Mouse (Mus musculus): Measurements from ENCODE around the gene Ifit1. TPM values are rescaled to one million over a fixed set of nuclear protein-coding genes. Genes with fewer than 3 reads are reported as not detected.
"Not testable (repeated sequence)": the region's sequence is repeated elsewhere in the genome, so short reads cannot be mapped to it uniquely, and the experiment has no call there.

Gene Ifit1
- polyA plus RNA-seq, 1 experiment from 2014 or later: 9.1 TPM

DNA sequence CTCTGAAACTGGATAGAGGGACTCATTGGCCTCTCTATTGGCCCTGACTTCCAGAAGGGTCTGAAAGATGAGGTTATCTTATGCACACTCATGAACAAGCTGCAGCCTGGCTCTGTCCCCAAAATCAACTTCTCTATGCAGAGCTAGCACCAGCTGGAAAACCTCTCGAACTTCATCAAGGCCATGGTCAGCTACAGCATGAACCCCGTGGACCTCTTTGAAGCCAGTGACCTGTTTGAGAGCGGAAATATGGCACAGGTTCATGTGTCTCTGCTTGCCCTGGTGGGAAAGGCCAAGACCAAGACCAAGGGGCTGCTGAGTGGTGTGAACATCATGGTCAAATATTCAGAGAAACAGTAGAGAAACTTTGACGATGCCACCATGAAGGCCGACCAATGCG, 16.9 kb upstream of the Ifit1 start:
- Histone ChIP-seq H3K27ac (no peak overlapping the region), H3K27me3 (replicated peaks) (no peaks in the 10 kb centered on the region), H3K4me3 (replicated peaks) (no peak overlapping the region), H3K4me1 (replicated peaks) (no peaks in the 10 kb centered on the region), H3K9me3 (no peaks in the 10 kb centered on the region), H3K4me2 (replicated peaks) (no peak overlapping the region), H3K9ac (no peak overlapping the region), H3K36me3 (no peaks in the 10 kb centered on the region)
- ATAC-seq: no peak
- whole genome bisulfite sequencing: 95% methylated on average over 6 of the region's 6 CpGs

DNA sequence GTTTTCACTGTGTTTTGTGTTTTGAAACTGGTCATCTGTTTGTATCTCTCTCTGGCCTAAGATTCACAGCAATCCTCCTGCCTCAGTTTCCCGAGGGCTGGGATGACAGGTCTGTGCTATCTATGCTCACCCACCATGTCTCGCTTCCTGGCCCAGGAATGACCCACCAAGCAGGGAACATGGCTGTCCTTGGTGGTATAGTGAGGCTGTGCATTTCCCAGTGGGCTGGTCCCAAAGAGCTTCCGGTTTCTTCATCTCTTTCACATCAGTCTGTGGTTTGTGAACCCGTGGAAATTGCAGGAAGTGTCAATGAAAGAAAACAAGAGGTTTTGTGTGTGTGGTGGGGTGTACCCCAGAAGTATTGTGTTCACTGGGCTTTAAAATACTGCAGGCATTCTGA, 16.0 kb upstream of the Ifit1 start:
- Histone ChIP-seq H3K4me2 (replicated peaks) (no peak overlapping the region), H3K27ac (no peak overlapping the region), H3K27me3 (replicated peaks) (no peaks in the 10 kb centered on the region), H3K4me3 (replicated peaks) (no peak overlapping the region), H3K9me3 (no peaks in the 10 kb centered on the region), H3K9ac (no peak overlapping the region), H3K36me3 (no peaks in the 10 kb centered on the region), H3K4me1 (replicated peaks) (no peaks in the 10 kb centered on the region)
- WGBS: 82% methylated on average over 4 of the region's 4 CpGs
- ATAC-seq: no peak

DNA sequence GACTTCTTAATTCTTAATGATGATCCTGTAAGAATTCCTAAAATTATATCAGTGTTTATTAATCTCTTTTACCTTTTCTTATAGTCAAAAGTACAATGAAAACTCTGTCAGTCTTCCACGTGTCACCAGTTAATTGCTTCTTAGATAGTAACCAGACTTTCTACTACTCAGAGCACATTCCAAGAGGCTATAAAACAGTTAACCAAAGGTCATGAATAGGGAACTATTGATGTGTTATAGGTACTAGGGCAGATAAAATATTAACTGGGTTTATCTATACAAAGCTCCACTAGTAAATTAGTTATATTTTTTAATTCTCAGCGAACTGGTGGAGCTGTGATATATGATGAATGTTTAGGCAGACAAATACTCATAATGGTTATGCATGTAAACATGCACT, 13.2 kb upstream of the Ifit1 start:
- no peak overlapping the region for H3K9ac ChIP-seq
- no peaks in the 10 kb centered on the region for H3K27me3 ChIP-seq (replicated peaks)
- peak; percentile 79 for ATAC-seq
- no peak overlapping the region for H3K27ac ChIP-seq
- H3K4me2 ChIP-seq (replicated peaks): no peak overlapping the region
- 26% methylated on average over 2 of the region's 2 CpGs for WGBS
- no peaks in the 10 kb centered on the region for H3K9me3 ChIP-seq
- no peak overlapping the region for H3K4me3 ChIP-seq (replicated peaks)
- H3K36me3 ChIP-seq: no peaks in the 10 kb centered on the region
- H3K4me1 ChIP-seq (replicated peaks): no peaks in the 10 kb centered on the region

DNA sequence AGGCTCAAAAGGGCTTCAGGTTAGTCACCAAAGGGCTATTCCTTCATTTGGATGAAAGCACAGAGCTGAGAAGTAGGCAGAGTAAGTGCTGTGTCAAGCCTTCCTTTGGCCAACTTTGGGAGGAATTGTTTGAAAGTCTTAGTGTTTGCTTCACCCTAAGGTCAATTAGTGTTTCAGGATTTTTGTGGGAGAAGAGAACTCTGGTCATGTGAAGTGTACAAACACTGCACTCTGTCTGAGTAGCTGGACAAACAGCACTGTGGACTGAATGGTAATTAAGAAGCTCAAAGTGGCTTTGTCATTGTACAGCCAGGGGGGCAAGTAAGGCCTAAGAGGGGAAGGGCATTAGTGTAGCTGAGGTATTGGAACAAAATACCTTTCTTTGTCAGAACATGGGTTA, 9.2 kb upstream of the Ifit1 start:
- no peak overlapping the region for H3K9ac ChIP-seq
- H3K9me3 ChIP-seq: no peaks in the 10 kb centered on the region
- H3K4me1 ChIP-seq (replicated peaks): no peaks in the 10 kb centered on the region
- H3K27me3 ChIP-seq (replicated peaks): no peaks in the 10 kb centered on the region
- H3K27ac ChIP-seq: no peak overlapping the region
- H3K4me3 ChIP-seq (replicated peaks): no peak overlapping the region
- H3K4me2 ChIP-seq (replicated peaks): no peak overlapping the region
- no peak for ATAC-seq
- H3K36me3 ChIP-seq: no peaks in the 10 kb centered on the region

DNA sequence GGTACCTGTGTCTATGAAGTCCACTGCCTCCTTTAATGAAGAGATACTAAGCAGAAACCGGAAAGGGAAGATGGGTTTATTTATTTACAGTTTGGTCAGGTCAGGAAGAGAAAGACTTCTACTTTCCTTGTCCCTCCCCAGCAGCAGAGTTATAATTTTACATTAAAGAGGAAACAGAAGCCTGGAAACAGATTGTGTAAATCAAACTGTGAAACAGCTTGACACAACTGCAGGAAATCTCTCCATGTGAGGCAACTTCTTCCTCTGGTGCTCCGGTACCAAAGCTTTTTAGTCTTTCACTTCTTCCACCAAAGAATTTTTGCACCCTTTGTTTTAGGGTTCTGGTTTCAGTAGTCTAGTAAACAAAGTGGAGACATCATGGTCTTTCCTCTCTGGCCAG, 7.2 kb upstream of the Ifit1 start:
- Histone ChIP-seq H3K27ac (no peak overlapping the region), H3K9ac (no peak overlapping the region), H3K4me2 (replicated peaks) (no peak overlapping the region), H3K36me3 (no peaks in the 10 kb centered on the region), H3K27me3 (replicated peaks) (no peaks in the 10 kb centered on the region), H3K9me3 (no peaks in the 10 kb centered on the region), H3K4me3 (replicated peaks) (no peak overlapping the region), H3K4me1 (replicated peaks) (no peaks in the 10 kb centered on the region)
- 57% methylated on average over 2 of the region's 2 CpGs for WGBS
- ATAC-seq: no peak

DNA sequence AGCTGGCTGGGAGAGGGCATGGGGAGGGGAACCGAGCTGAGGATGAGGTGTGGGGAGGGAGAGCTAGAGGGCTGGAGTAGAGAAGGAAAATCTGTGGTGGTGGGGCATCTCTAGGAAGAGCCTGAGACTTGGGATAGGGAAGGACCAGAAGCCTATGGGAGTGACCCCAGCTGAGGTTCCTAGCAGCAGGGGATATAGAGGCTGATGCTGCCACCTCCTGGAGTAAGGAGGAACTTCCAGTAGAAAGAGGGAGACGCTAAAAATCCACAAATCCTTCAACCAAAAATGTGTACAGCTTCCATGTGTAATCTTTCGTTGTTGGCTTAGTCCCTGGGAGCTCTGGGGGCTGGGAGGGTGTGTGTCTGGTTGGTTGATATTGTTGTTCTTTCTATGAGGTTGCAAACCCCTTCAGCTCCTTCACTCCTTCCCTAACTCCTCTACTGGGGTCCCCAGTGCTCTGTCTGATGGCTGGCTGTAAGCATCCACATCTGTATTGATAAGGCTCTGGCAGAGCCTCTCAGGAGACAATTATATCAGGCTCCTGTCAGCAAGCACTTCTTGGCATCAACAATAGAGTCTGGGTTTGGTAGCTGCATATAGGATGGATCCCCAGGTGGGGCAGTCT, 3.6 kb upstream of the Ifit1 start:
- WGBS: 5% methylated on average over 3 of the region's 3 CpGs
- Histone ChIP-seq H3K4me1 (replicated peaks) (no peaks in the 10 kb centered on the region), H3K9me3 (no peaks in the 10 kb centered on the region), H3K27ac (no peak overlapping the region), H3K27me3 (replicated peaks) (no peaks in the 10 kb centered on the region), H3K4me3 (replicated peaks) (no peak overlapping the region), H3K4me2 (replicated peaks) (no peak overlapping the region), H3K9ac (no peak overlapping the region), H3K36me3 (no peaks in the 10 kb centered on the region)
- peak; percentile 57; the same call in 1 of the 2 replicates for ATAC-seq

DNA sequence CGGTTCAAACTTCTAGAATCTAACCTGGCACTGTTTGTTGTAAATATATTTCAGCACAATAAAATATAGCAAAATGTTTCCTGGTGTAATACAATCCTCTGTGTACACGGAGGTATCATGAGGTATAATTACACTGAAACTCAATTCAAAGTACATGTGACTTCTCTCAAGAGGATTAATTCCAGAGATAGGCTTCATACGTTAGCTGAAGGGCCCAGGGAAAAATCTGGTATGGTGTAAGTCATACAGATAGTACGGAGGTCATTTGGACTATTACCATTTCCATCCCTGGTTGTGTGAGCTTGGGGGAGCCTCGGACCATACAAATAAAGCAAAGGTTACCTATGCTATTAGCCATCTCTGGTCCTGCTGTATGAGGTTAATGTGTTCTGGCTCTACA, 1.9 kb downstream of the Ifit1 start:
- no peak overlapping the region for H3K4me2 ChIP-seq (replicated peaks)
- no peaks in the 10 kb centered on the region for H3K4me1 ChIP-seq (replicated peaks)
- H3K9ac ChIP-seq: no peak overlapping the region
- no peaks in the 10 kb centered on the region for H3K36me3 ChIP-seq
- no peaks in the 10 kb centered on the region for H3K9me3 ChIP-seq
- peak; percentile 52 for ATAC-seq
- H3K27ac ChIP-seq: no peak overlapping the region
- 63% methylated on average over 5 of the region's 5 CpGs for WGBS
- no peak overlapping the region for H3K4me3 ChIP-seq (replicated peaks)
- no peaks in the 10 kb centered on the region for H3K27me3 ChIP-seq (replicated peaks)

DNA sequence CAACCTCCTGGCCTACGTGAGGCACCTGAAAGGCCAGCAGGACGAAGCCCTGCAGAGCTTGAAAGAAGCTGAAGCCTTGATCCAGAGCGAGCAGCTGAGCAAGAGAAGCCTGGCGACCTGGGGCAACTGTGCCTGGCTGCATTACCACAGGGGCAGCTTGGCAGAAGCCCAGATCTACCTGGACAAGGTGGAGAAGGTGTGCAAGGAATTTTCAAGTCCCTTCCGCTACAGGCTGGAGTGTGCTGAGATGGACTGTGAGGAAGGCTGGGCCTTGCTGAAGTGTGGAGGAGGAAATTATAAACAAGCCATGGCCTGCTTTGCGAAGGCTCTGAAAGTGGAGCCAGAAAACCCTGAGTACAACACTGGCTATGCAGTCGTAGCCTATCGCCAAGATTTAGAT, 7.0 kb downstream of the Ifit1 start:
- ATAC-seq: not testable (repeated sequence)

DNA sequence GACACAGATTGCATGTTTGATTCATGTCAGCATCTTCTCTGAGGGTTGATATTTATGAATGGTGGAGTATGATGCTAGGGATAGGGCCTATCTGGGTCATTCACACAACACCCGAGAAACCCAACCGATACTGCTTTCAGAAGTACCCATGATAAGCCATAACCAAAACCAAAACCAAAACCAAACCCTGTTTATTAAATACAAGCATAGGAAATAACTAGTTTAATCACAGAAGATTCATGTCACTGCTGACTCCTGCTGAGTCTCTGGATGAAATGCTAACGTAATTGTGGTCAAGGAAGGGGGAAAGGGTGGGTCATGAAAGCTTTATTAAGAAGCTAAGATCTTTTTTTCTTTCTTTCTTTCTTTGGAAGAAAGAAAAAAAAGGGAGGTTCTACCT, 9.6 kb downstream of the Ifit1 start:
- no peaks in the 10 kb centered on the region for H3K36me3 ChIP-seq
- H3K4me2 ChIP-seq (replicated peaks): no peak overlapping the region
- H3K27ac ChIP-seq: no peak overlapping the region
- ATAC-seq: no peak
- no peak overlapping the region for H3K9ac ChIP-seq
- no peaks in the 10 kb centered on the region for H3K9me3 ChIP-seq
- no peaks in the 10 kb centered on the region for H3K27me3 ChIP-seq (replicated peaks)
- 85% methylated on average over 3 of the region's 3 CpGs for WGBS
- H3K4me1 ChIP-seq (replicated peaks): no peaks in the 10 kb centered on the region
- H3K4me3 ChIP-seq (replicated peaks): no peak overlapping the region

More for the DNA sequence above, 7.0 kb downstream of the Ifit1 start:
- not testable (repeated sequence) for H3K4me2 ChIP-seq (replicated peaks); H3K36me3 ChIP-seq; H3K27me3 ChIP-seq (replicated peaks); H3K4me3 ChIP-seq (replicated peaks); H3K9ac ChIP-seq; H3K4me1 ChIP-seq (replicated peaks); H3K27ac ChIP-seq; H3K9me3 ChIP-seq
- 80% methylated on average over 8 of the region's 8 CpGs for WGBS

DNA sequence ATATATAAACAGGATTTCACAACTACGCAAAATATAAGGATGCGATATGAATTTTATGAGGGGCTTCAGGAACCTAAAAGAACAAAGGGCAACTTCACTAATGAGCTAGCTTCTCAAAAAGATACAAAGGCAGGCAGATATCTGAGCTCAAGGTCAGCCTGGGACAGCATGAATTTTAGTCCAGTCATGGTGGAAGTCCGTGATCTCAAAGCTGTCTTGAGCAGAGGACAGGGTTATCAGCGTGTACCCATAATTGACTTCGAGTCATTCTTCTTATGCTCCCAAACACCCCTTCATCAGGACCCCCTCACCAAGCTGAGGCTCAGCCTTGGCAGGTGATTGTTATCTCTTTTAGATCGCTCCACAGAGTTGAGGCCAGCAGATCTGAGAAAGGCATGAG, 10.3 kb downstream of the Ifit1 start:
- H3K4me2 ChIP-seq (replicated peaks): no peak overlapping the region
- 87% methylated on average over 6 of the region's 6 CpGs for WGBS

DNA sequence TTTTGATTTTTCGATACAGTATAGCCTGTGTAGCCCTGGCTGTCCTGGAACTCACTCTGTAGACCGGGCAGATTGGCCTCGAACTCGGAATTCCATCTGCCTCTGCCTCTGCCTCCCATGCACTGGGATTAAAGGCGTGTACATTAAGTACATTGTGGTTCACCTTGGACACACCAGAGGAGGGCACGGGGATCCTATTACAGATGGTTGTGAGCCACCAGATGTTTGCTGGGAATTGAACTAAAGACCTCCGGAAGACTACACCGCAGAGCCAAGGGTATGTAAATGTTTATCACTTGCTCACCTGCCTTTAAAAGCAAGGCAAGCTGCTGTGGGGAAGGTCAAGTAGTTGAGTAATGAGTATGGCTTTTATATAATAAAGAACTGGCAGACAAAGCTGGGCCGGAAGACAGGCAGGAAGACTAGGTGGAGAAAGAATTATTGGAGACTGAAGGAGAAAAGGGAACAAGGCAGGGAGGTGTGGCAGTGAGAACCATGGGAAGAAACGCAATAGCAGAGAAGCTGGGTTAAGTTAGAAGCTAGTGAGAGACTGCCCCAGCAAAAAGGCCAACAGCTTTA, 14.6 kb downstream of the Ifit1 start:
- WGBS: 68% methylated on average over 10 of the region's 10 CpGs
- H3K9ac ChIP-seq: no peak overlapping the region

More for the DNA sequence above, 10.3 kb downstream of the Ifit1 start:
- no peak overlapping the region for H3K9ac ChIP-seq
- no peaks in the 10 kb centered on the region for H3K27me3 ChIP-seq (replicated peaks)
- H3K4me3 ChIP-seq (replicated peaks): no peak overlapping the region
- H3K27ac ChIP-seq: no peak overlapping the region
- H3K9me3 ChIP-seq: no peaks in the 10 kb centered on the region
- no peaks in the 10 kb centered on the region for H3K4me1 ChIP-seq (replicated peaks)
- H3K36me3 ChIP-seq: no peaks in the 10 kb centered on the region
- ATAC-seq: no peak

DNA sequence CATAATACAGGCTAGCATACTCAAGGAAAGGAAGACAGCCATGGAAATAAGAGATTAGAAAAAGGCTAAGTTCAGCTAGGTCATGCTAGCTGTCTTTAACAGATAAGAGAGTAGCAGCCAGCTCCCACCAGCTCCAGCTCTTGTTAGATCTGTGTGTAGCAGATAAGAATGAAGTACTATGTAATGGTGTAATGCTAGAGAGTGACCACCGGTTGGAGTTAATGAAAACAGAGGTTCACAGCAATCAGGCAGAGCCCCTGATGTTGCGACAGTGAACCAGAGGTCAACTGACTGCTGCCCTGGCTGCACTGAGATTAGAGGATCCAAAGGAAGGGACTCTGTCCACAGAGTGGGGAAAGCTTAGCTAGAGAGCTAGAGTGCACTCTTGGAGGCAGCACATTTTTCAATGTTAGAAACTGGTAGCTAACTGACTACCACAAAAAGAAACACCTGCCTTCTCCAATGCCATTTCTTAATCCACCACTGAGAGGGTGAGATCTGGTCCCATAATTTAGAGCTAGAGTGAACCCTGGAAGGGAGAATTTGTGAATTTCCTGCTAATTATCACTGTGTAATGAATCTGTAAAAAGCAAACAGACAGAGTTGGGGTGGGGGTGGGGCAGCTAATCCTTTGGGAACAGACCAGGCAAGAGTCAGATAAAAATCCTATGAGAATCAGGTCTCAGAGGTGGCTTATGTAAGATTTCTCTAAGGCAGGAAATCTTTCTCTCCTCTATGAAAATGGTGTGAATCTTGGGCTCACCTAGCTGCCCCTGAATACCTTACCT, 16.0 kb downstream of the Ifit1 start:
- H3K27ac ChIP-seq: no peak overlapping the region
- H3K4me1 ChIP-seq (replicated peaks): no peaks in the 10 kb centered on the region
- no peak overlapping the region for H3K4me3 ChIP-seq (replicated peaks)
- no peak overlapping the region for H3K9ac ChIP-seq
- H3K36me3 ChIP-seq: no peaks in the 10 kb centered on the region
- peak; percentile 86 for ATAC-seq
- no peak overlapping the region for H3K4me2 ChIP-seq (replicated peaks)
- 19% methylated on average over 2 of the region's 2 CpGs for WGBS
- no peaks in the 10 kb centered on the region for H3K9me3 ChIP-seq
- H3K27me3 ChIP-seq (replicated peaks): no peaks in the 10 kb centered on the region

More for the DNA sequence above, 14.6 kb downstream of the Ifit1 start:
- Histone ChIP-seq H3K4me3 (replicated peaks) (no peak overlapping the region), H3K36me3 (no peaks in the 10 kb centered on the region), H3K27me3 (replicated peaks) (no peaks in the 10 kb centered on the region), H3K4me2 (replicated peaks) (no peak overlapping the region), H3K9me3 (no peaks in the 10 kb centered on the region), H3K27ac (no peak overlapping the region), H3K4me1 (replicated peaks) (no peaks in the 10 kb centered on the region)
- ATAC-seq: no peak
